Mouse (Mus musculus) midbrain, embryonic 14.5 days (tissue): ENCODE data around the gene Dus3l. TPM values are rescaled to one million over a fixed set of nuclear protein-coding genes. Genes with fewer than 3 reads are reported as not detected.

Source experiments
- ATAC-seq: fragments of 200-750 bp; cut with Nextera tagmentation; 2 replicates; pipeline ENCODE4 v1.8.0; 2017; ENCODE audit warnings: moderate number of reproducible peaks, moderate library complexity; ENCODE audit not compliant: low FRiP score, low TSS enrichment
- DNase-seq: peaks from one replicate; pipeline ENCODE4 v3.0.0-alpha.2; 2015
- H3K27ac ChIP-seq: fragments of 300-500 bp; sonication (generic); replicated peaks from 2 replicates; pipeline ENCODE4 v1.5.1; 2014; ENCODE audit warnings: mild to moderate bottlenecking, low read depth, low read length, moderate library complexity
- H3K27me3 ChIP-seq: fragments of 300-500 bp; sonication (generic); 2 replicates; pipeline ENCODE4 v1.6.1; 2014; ENCODE audit warnings: low read length, control low read depth, mixed read lengths; ENCODE audit not compliant: control insufficient read depth, insufficient read depth
- H3K36me3 ChIP-seq: fragments of 300-500 bp; sonication (generic); 2 replicates; pipeline ENCODE4 v1.6.1; 2014; ENCODE audit warnings: low read length, control low read depth; ENCODE audit not compliant: control insufficient read depth, insufficient read depth
- H3K4me1 ChIP-seq: fragments of 300-500 bp; sonication (generic); 2 replicates; pipeline ENCODE4 v1.6.1; 2014; ENCODE audit warnings: mild to moderate bottlenecking, antibody characterized with exemption, low read length, control low read depth; ENCODE audit not compliant: control insufficient read depth, insufficient read depth
- H3K4me2 ChIP-seq: fragments of 300-500 bp; sonication (generic); 2 replicates; pipeline ENCODE4 v1.6.1; 2014; ENCODE audit warnings: mild to moderate bottlenecking, low read length, moderate library complexity
- H3K4me3 ChIP-seq: fragments of 300-500 bp; sonication (generic); replicated peaks from 2 replicates; pipeline ENCODE4 v1.5.1; 2014; ENCODE audit warnings: low read depth, low read length
- H3K9ac ChIP-seq: fragments of 300-500 bp; sonication (generic); replicated peaks from 2 replicates; pipeline ENCODE4 v1.6.1; 2014; ENCODE audit warnings: mild to moderate bottlenecking, low read length, moderate library complexity
- H3K9me3 ChIP-seq: fragments of 300-500 bp; sonication (generic); 2 replicates; pipeline ENCODE4 v1.6.1; 2016; ENCODE audit warnings: low read length, control low read depth, mixed read lengths; ENCODE audit not compliant: control insufficient read depth
- WGBS: fragments of 180-500 bp; shearing (Covaris S2); extraction: QIAGEN DNeasy Blood & Tissue Kit; methylation state at CpG from one replicate; pipeline ENCODE4 v1.1.7; 2014; 5-methylcytosine and 5-hydroxymethylcytosine counted together
- polyA plus RNA-seq: library from polyadenylated mRNA; unstranded; fragments of >200 nt; fragmentation: Nextera tagmentation; extraction: Ambion mirVana; gene quantifications from 2 replicates; pipeline ENCODE4 v1.2.1, GENCODE M21; 2014

Gene Dus3l
- polyA plus RNA-seq, 1 experiment from 2014 or later: 72.8 TPM

DNA sequence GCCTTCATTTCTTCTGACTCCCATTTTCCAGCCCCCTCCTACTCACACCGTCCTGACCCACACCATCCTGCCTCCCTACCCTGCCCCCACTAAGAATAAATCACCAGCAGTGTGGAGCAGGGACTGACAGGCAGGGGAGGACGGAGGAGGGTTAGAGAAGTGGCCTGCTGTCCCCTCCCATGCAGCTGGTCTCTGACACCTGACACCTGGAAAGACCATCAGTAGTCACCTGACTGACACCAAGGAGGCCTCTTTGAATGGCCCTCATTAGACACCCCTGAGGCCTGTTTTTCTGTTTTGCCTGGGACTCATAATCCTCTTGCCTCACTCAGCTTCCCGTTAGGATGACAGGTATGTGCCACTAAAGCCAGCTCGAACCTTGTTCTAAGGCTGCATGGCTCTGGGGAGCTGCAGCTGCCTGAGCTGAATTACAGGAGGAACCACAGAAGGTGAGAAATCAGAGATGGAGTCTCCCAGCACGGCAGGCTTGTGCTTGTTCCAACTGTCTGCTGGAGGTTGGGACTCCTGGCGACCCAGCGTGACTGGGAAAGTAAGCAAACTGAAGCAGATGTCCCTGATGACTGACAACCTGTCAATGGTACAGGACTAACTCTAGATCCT is 37.4 kb upstream of the Dus3l start:
- no peak overlapping the region for H3K27ac ChIP-seq
- no peak overlapping the region for H3K4me3 ChIP-seq
- 15% methylated on average over 7 of the region's 7 CpGs for WGBS
- H3K9ac ChIP-seq: no peak overlapping the region; the same call in 1 of the 2 replicates
- DNase-seq (no peak), ATAC-seq (no peak)
- H3K4me1 ChIP-seq: no peaks in the 10 kb centered on the region
- H3K36me3 ChIP-seq: peaks cover 19% of the 10 kb centered on the region
- H3K27me3 ChIP-seq: no peaks in the 10 kb centered on the region
- no peaks in the 10 kb centered on the region for H3K9me3 ChIP-seq
- H3K4me2 ChIP-seq: no peak overlapping the region

- ATAC-seq: no peak
- no peak overlapping the region for H3K4me2 ChIP-seq
- DNase-seq: no peak
- H3K27me3 ChIP-seq: no peaks in the 10 kb centered on the region
- 14% methylated on average over 12 of the region's 12 CpGs for WGBS
- H3K27ac ChIP-seq: no peak overlapping the region
- no peak overlapping the region; the same call in 1 of the 2 replicates for H3K9ac ChIP-seq
- H3K36me3 ChIP-seq: peaks cover 14% of the 10 kb centered on the region
- no peaks in the 10 kb centered on the region for H3K4me1 ChIP-seq
- H3K4me3 ChIP-seq: no peak overlapping the region
- H3K9me3 ChIP-seq: no peaks in the 10 kb centered on the region
Observed at GRCm38 (mm10) chr17:56727659-56728058, 36.9 kb upstream of the Dus3l start.

GRCm38 (mm10) chr17:56728117-56728516 is 36.4 kb upstream of the Dus3l start:
- H3K36me3 ChIP-seq: peaks cover 9% of the 10 kb centered on the region
- 47% methylated on average over 12 of the region's 12 CpGs for WGBS
- H3K4me2 ChIP-seq: no peak overlapping the region
- no peak for ATAC-seq
- H3K4me1 ChIP-seq: no peaks in the 10 kb centered on the region
- H3K27me3 ChIP-seq: no peaks in the 10 kb centered on the region
- H3K9me3 ChIP-seq: no peaks in the 10 kb centered on the region
- H3K4me3 ChIP-seq: no peak overlapping the region
- no peak overlapping the region for H3K27ac ChIP-seq
- no peak for DNase-seq
- no peak overlapping the region for H3K9ac ChIP-seq

- no peak for DNase-seq
- Histone ChIP-seq H3K9ac (no peak overlapping the region), H3K4me1 (no peaks in the 10 kb centered on the region), H3K4me2 (no peak overlapping the region), H3K9me3 (no peaks in the 10 kb centered on the region), H3K4me3 (no peak overlapping the region), H3K27ac (no peak overlapping the region), H3K27me3 (no peaks in the 10 kb centered on the region), H3K36me3 (no peaks in the 10 kb centered on the region)
- 68% methylated on average over 6 of the region's 6 CpGs for WGBS
- no peak for ATAC-seq
Observed at GRCm38 (mm10) chr17:56729151-56729550, 35.4 kb upstream of the Dus3l start.

DNA sequence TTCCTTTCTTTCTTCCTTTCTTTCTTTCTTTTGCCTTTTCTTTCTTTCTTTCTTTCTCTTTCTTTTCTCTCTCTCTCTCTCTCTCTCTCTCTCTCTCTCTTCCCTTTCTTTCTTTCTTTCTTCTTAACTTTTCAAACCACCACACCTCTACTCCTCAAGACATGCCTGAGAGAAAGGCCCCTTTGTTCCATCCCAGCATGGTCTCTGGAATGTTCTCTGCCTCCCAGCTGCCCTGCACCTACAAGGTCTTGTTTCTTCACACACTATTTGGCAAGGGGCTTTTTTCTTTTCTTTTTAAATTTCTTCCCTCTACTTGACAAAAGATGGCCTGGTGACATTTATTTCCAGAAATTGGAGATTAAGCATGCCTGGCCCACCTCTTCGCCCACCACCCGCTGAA is 34.9 kb upstream of the Dus3l start:
- Histone ChIP-seq H3K9me3 (no peaks in the 10 kb centered on the region), H3K36me3 (no peaks in the 10 kb centered on the region), H3K4me1 (no peaks in the 10 kb centered on the region), H3K4me3 (no peak overlapping the region), H3K9ac (no peak overlapping the region), H3K27me3 (no peaks in the 10 kb centered on the region), H3K4me2 (no peak overlapping the region), H3K27ac (no peak overlapping the region)
- no peak for ATAC-seq
- DNase-seq: no peak
- 46% methylated on average over 2 of the region's 2 CpGs for WGBS

GRCm38 (mm10) chr17:56736534-56736933 is 28.0 kb upstream of the Dus3l start:
- Histone ChIP-seq H3K4me2 (no peak overlapping the region), H3K4me1 (no peaks in the 10 kb centered on the region), H3K27me3 (no peaks in the 10 kb centered on the region), H3K36me3 (no peaks in the 10 kb centered on the region), H3K9ac (no peak overlapping the region), H3K9me3 (no peaks in the 10 kb centered on the region), H3K4me3 (no peak overlapping the region), H3K27ac (no peak overlapping the region)
- WGBS: 47% methylated on average over 8 of the region's 8 CpGs
- no peak for DNase-seq
- no peak for ATAC-seq

GRCm38 (mm10) chr17:56738221-56738620 is 26.3 kb upstream of the Dus3l start:
- H3K36me3 ChIP-seq: no peaks in the 10 kb centered on the region
- H3K9ac ChIP-seq: no peak overlapping the region
- DNase-seq (no peak), ATAC-seq (no peak)
- no peaks in the 10 kb centered on the region for H3K27me3 ChIP-seq
- H3K4me2 ChIP-seq: no peak overlapping the region
- no peak overlapping the region for H3K4me3 ChIP-seq
- H3K9me3 ChIP-seq: no peaks in the 10 kb centered on the region
- no peaks in the 10 kb centered on the region for H3K4me1 ChIP-seq
- no peak overlapping the region for H3K27ac ChIP-seq
- 83% methylated on average over 10 of the region's 10 CpGs for WGBS

- no peak for ATAC-seq
- WGBS: 86% methylated on average over 17 of the region's 17 CpGs
- Histone ChIP-seq H3K9ac (no peak overlapping the region), H3K27ac (no peak overlapping the region), H3K27me3 (no peaks in the 10 kb centered on the region), H3K36me3 (no peaks in the 10 kb centered on the region), H3K4me2 (no peak overlapping the region), H3K4me1 (no peaks in the 10 kb centered on the region), H3K4me3 (no peak overlapping the region), H3K9me3 (no peaks in the 10 kb centered on the region)
- DNase-seq: no peak
Observed at GRCm38 (mm10) chr17:56740118-56740787, 24.3 kb upstream of the Dus3l start.

DNA sequence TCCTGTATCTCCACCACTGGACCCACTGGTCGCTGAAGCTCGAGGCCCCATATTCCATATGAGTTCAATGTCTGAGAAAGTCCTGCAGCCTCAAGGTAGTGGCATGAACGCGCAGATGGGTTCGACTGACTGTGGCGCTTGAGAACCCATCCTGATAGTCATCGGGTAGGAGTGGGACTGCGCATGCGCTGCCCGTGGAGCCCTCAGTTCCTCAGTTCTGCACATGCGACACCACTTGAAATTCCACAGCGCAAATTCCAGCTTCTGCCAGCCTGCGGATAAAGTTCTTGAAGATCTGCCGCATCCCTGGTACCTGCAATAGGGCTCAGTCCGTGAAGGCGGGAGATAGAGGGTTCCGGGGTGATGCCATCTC is 23.8 kb upstream of the Dus3l start:
- 85% methylated on average over 17 of the region's 17 CpGs for WGBS
- H3K27ac ChIP-seq: no peak overlapping the region
- no peak for DNase-seq
- no peaks in the 10 kb centered on the region for H3K36me3 ChIP-seq
- no peak overlapping the region for H3K9ac ChIP-seq
- H3K27me3 ChIP-seq: no peaks in the 10 kb centered on the region
- H3K4me1 ChIP-seq: no peaks in the 10 kb centered on the region
- no peak overlapping the region for H3K4me3 ChIP-seq
- no peaks in the 10 kb centered on the region for H3K9me3 ChIP-seq
- no peak for ATAC-seq
- H3K4me2 ChIP-seq: no peak overlapping the region
